Mouse (Mus musculus) testis, adult 2 months (tissue): ENCODE results near the gene Cacng8.

Experiments
- CTCF ChIP-seq: fragments of 200-500 bp; IDR thresholded peaks from 2 replicates; pipeline ENCODE4 v1.5.1; 2012; ENCODE audit warnings: low read depth, mild to moderate bottlenecking, inconsistent platforms, low read length, moderate library complexity; ENCODE audit not compliant: control insufficient read depth, insufficient read depth, insufficient replicate concordance
- POLR2A ChIP-seq: fragments of 200-500 bp; IDR thresholded peaks from 2 replicates; pipeline ENCODE4 v1.6.1; 2012; ENCODE audit warnings: low read depth, mild to moderate bottlenecking, inconsistent platforms, low read length, moderate library complexity; ENCODE audit not compliant: control insufficient read depth

DNA sequence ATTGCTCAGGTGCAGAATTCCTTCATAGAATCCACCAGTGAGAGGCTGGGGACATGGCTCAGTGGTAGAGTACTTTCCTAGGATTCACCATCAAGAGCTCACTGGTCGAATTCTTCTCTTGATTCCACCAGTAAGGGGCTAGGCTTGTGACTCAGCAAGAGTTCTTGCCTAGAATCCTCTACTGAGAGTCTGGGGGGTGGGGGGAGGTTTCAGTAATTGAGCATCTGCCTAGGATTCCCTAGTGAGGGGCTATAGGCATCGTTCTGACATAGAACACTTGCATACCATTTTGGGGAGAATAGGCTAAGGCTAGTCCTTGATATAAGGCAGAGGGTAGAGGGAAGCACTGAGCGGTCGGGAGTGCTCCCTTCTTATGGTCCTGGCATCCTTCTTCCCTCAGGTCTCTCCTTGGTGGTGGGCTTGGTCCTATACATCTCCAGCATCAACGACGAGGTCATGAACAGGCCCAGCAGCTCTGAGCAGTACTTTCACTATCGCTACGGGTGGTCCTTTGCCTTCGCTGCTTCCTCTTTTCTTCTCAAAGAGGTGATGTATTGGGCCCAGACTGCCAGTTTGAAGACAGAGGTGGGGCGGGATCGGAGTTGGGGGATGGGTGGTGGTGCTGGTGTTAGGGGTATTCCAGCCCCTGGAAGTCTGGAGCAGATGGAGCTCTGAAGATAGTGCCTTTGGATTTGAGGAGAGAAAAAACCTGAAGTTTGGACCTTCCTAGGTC lies 24.8 kb upstream of the Cacng8 start:
- no peak for TF ChIP-seq CTCF
- TF ChIP-seq POLR2A: no peak
